Mouse (Mus musculus): ENCODE measurements around the gene Zfp62. TPM values are rescaled to one million over a fixed set of nuclear protein-coding genes. Genes with fewer than 3 reads are reported as not detected.

The Zfp62 gene
- polyA plus RNA-seq, 1 experiment from 2014 or later: 19.6 TPM

DNA sequence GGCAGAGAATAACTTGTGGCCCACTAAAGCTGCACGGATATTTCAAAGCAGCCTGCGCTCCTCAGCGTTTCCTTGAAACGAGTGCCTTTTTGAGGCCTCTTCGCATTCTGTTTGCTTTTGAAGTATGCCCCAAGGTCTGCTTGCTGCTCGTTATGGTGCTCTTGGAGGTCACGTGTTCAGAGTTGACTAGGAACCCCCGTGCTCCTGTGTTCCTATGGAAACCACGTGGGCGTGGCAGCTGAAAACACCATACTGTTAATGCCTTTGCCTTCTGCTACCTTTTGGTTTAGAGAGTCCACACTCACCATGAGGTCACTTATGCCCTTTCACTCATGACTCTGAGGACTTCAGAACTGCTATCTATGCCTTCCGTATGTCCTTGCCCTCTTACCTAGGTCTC lies 61.5 kb downstream of the Zfp62 start:
- peak; percentile 76 for ATAC-seq

DNA sequence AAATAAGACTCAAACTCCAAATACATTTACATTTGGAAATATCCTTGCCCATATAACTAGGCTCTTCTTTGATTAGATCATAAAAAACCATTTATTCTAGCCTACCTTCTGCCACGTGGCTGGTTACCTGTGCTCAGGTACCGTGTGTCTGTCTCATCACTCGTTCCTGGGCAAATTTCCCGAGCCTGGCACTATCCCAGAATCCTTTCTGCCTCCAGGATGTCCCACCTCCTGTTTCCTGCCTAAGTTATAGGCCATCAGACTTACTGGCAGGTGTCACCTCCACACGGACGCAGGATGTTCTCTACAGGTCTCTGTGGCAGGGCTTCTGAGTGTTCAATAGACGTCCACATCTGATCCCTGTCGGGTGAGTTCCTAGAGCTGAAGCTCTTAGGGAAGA lies 62.0 kb downstream of the Zfp62 start:
- ATAC-seq (no peak), DNase-seq (ENCODE audit: low spot score) (no peak)
- Histone ChIP-seq H3K9ac (replicated peaks; ENCODE audit: low read depth) (no peak overlapping the region), H3K9me3 (ENCODE audit: low read length) (no peaks in the 10 kb centered on the region), H3K4me1 (ENCODE audit: insufficient read depth, low read depth, low read length) (no peaks in the 10 kb centered on the region; the same call in 1 of the 2 replicates), H3K4me3 (ENCODE audit: low read depth, low read length) (no peak overlapping the region), H3K27ac (ENCODE audit: low read length) (no peak overlapping the region), H3K36me3 (ENCODE audit: insufficient read depth, low read length) (peaks cover 13% of the 10 kb centered on the region), H3K27me3 (replicated peaks; ENCODE audit: insufficient read depth, low read length) (no peaks in the 10 kb centered on the region), H3K4me2 (replicated peaks; ENCODE audit: low read depth, low read length) (no peak overlapping the region)
- WGBS: 81% methylated on average over 8 of the region's 8 CpGs
- TF ChIP-seq EP300 (IDR thresholded peaks at IDR 0.05) (no peak), CTCF (IDR thresholded peaks at IDR 0.05) (no peak)

More for the DNA sequence above, 61.5 kb downstream of the Zfp62 start:
- H3K9ac ChIP-seq (replicated peaks; ENCODE audit: low read depth): no peak overlapping the region
- no peak for TF ChIP-seq CTCF (IDR thresholded peaks at IDR 0.05)
- TF ChIP-seq EP300 (IDR thresholded peaks at IDR 0.05): no peak
- DNase-seq (ENCODE audit: low spot score): peak; percentile 75
- WGBS: 55% methylated on average over 11 of the region's 11 CpGs
- no peaks in the 10 kb centered on the region for H3K9me3 ChIP-seq (ENCODE audit: low read length)
- peaks cover 13% of the 10 kb centered on the region for H3K36me3 ChIP-seq (ENCODE audit: insufficient read depth, low read length)
- no peak overlapping the region for H3K4me3 ChIP-seq (ENCODE audit: low read depth, low read length)
- no peaks in the 10 kb centered on the region for H3K27me3 ChIP-seq (replicated peaks; ENCODE audit: insufficient read depth, low read length)
- H3K4me2 ChIP-seq (replicated peaks; ENCODE audit: low read depth, low read length): no peak overlapping the region
- H3K4me1 ChIP-seq (ENCODE audit: insufficient read depth, low read depth, low read length): no peaks in the 10 kb centered on the region; the same call in 1 of the 2 replicates
- H3K27ac ChIP-seq (ENCODE audit: low read length): no peak overlapping the region

DNA sequence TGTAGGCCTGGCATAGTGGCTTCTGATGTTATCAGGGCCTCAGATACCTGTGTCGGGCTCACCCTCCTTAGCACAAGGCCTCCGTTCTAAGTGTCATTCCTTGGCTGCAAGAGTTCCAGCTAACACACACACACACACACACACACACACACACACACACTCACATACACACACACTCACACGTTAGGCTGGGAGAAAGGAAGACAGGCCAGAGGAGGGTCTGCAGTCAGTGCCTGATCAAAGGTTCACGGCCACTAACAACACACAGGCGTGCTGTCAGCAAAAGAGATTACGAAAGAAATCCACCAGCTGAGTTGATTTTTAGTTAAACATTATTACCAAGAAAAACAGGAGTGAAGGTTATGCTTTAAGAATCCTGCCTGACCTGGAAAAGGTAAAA lies 63.6 kb downstream of the Zfp62 start:
- 25% methylated on average over 6 of the region's 6 CpGs for WGBS
- ATAC-seq (no peak), DNase-seq (ENCODE audit: low spot score) (peak; percentile 57)
- H3K36me3 ChIP-seq (ENCODE audit: insufficient read depth, low read length): peaks cover 7% of the 10 kb centered on the region; the same call in 1 of the 2 replicates
- no peaks in the 10 kb centered on the region for H3K9me3 ChIP-seq (ENCODE audit: low read length)
- no peak overlapping the region for H3K4me3 ChIP-seq (ENCODE audit: low read depth, low read length)
- no peaks in the 10 kb centered on the region; the same call in 1 of the 2 replicates for H3K4me1 ChIP-seq (ENCODE audit: insufficient read depth, low read depth, low read length)
- H3K27ac ChIP-seq (ENCODE audit: low read length): no peak overlapping the region
- no peak overlapping the region for H3K4me2 ChIP-seq (replicated peaks; ENCODE audit: low read depth, low read length)
- TF ChIP-seq CTCF (IDR thresholded peaks at IDR 0.05) (no peak), EP300 (IDR thresholded peaks at IDR 0.05) (no peak)
- no peak overlapping the region for H3K9ac ChIP-seq (replicated peaks; ENCODE audit: low read depth)
- no peaks in the 10 kb centered on the region for H3K27me3 ChIP-seq (replicated peaks; ENCODE audit: insufficient read depth, low read length)

DNA sequence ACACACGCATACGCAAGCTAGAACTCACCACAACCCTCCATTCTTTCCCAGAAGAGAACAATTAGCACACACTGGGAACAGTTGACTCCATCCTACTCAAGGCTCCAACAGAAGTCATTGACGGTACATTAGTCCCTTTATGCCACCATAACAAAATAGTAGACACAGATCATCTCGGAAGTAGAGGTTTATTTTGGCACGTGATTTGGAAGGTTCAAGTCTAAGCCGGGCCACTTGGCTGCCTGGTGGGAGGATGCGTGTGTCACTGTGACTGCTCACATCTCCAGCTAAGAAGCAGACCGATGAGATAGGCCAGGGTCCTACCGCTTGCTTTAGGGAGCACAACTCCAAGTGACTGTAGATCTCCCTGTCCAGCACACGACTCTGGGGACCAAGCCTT lies 64.2 kb downstream of the Zfp62 start:
- TF ChIP-seq EP300 (IDR thresholded peaks at IDR 0.05) (no peak), CTCF (IDR thresholded peaks at IDR 0.05) (no peak)
- no peak for DNase-seq (ENCODE audit: low spot score)
- Histone ChIP-seq H3K4me1 (ENCODE audit: insufficient read depth, low read depth, low read length) (no peaks in the 10 kb centered on the region; the same call in 1 of the 2 replicates), H3K4me3 (ENCODE audit: low read depth, low read length) (no peak overlapping the region), H3K27me3 (replicated peaks; ENCODE audit: insufficient read depth, low read length) (no peaks in the 10 kb centered on the region), H3K9ac (replicated peaks; ENCODE audit: low read depth) (no peak overlapping the region), H3K4me2 (replicated peaks; ENCODE audit: low read depth, low read length) (no peak overlapping the region), H3K27ac (ENCODE audit: low read length) (0 out of 2 replicates have a peak overlapping the region, but pooled peaks have one; percentile 38), H3K9me3 (ENCODE audit: low read length) (no peaks in the 10 kb centered on the region), H3K36me3 (ENCODE audit: insufficient read depth, low read length) (0 out of 2 replicates have a peak, but pooled peaks cover under 1% of the 10 kb centered on the region)
- ATAC-seq: no peak
- 70% methylated on average over 10 of the region's 10 CpGs for WGBS

DNA sequence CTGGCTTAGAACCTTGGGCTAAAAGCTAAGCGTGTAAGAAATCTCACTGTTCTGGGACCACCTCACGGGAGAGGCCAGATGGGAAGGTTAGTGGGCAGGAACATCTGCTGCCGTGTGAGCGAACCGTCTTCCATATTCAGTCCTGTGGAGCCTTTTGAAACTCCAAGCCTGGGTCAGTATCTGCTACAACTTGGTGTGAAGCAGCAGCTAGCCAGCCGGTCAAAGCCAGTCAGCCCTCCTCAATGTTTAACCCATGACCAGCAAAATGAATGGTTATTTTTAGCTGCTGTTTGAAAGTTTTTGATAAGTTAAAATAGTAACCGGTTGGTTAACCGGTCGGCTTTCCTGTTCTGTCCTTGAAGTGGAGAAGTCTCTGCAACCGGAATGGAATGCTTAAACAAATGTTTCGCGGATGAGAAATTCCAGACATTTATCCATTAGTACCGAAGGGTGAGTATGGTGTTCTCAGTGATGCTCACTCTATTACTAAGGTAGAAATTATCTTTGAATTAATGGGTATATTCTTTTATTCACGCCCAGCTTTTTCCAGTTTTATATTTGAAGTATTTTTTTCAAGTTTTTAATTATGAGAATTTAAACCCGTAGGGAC lies 65.0 kb downstream of the Zfp62 start:
- no peaks in the 10 kb centered on the region for H3K9me3 ChIP-seq (ENCODE audit: low read length)
- H3K9ac ChIP-seq (replicated peaks; ENCODE audit: low read depth): no peak overlapping the region
- no peaks in the 10 kb centered on the region for H3K36me3 ChIP-seq (ENCODE audit: insufficient read depth, low read length)
- ATAC-seq (no peak), DNase-seq (ENCODE audit: low spot score) (peak; percentile 22)
- H3K4me2 ChIP-seq (replicated peaks; ENCODE audit: low read depth, low read length): no peak overlapping the region
- no peak overlapping the region for H3K4me3 ChIP-seq (ENCODE audit: low read depth, low read length)
- no peaks in the 10 kb centered on the region for H3K27me3 ChIP-seq (replicated peaks; ENCODE audit: insufficient read depth, low read length)
- TF ChIP-seq EP300 (IDR thresholded peaks at IDR 0.05) (no peak), CTCF (IDR thresholded peaks at IDR 0.05) (no peak)
- H3K4me1 ChIP-seq (ENCODE audit: insufficient read depth, low read depth, low read length): no peaks in the 10 kb centered on the region; the same call in 1 of the 2 replicates
- WGBS: 50% methylated on average over 15 of the region's 15 CpGs
- H3K27ac ChIP-seq (ENCODE audit: low read length): no peak overlapping the region

Other genes with a start within 250 kb of the Zfp62 start
- gene Olfr56, start 224.4 kb upstream of the Zfp62 start, polyA plus RNA-seq (2015; fragmentation: Nextera tagmentation; extraction: Ambion mirVana): 0.08 and 0.15 TPM in 2 replicates
- gene 9930111J21Rik1, start 223.9 kb upstream of the Zfp62 start, polyA plus RNA-seq (2015; fragmentation: Nextera tagmentation; extraction: Ambion mirVana): 1.6 and 3.1 TPM in 2 replicates
- 0.17 and 0.20 TPM in 2 replicates for gene Gm12185, start 211.1 kb upstream of the Zfp62 start, polyA plus RNA-seq (2015; fragmentation: Nextera tagmentation; extraction: Ambion mirVana)
- 3.2 and 9.1 TPM in 2 replicates for gene Tgtp1, start 209.1 kb upstream of the Zfp62 start, polyA plus RNA-seq (2015; fragmentation: Nextera tagmentation; extraction: Ambion mirVana)
- gene 9930111J21Rik2, start 152.1 kb upstream of the Zfp62 start, polyA plus RNA-seq (2015; fragmentation: Nextera tagmentation; extraction: Ambion mirVana): 1.8 and 3.0 TPM in 2 replicates
- gene Tgtp2, start 139.1 kb upstream of the Zfp62 start, polyA plus RNA-seq (2015; fragmentation: Nextera tagmentation; extraction: Ambion mirVana): 4.7 and 4.9 TPM in 2 replicates
- gene Ifi47, start 126.7 kb upstream of the Zfp62 start, polyA plus RNA-seq (2015; fragmentation: Nextera tagmentation; extraction: Ambion mirVana): 11.7 and 13.1 TPM in 2 replicates
- gene Olfr1396, start 88.4 kb upstream of the Zfp62 start, polyA plus RNA-seq (2015; fragmentation: Nextera tagmentation; extraction: Ambion mirVana): not detected in 2 replicates
- gene Olfr1395, start 61.0 kb upstream of the Zfp62 start, polyA plus RNA-seq (2015; fragmentation: Nextera tagmentation; extraction: Ambion mirVana): not detected in 2 replicates
- gene Olfr1394, start 48.9 kb upstream of the Zfp62 start, polyA plus RNA-seq (2015; fragmentation: Nextera tagmentation; extraction: Ambion mirVana): not detected in 2 replicates
- 0.56 and 0.82 TPM in 2 replicates for gene Btnl9, start 16.1 kb upstream of the Zfp62 start, polyA plus RNA-seq (2015; fragmentation: Nextera tagmentation; extraction: Ambion mirVana)
- 90.2 and 94.5 TPM in 2 replicates for gene Mgat1, start 40.9 kb downstream of the Zfp62 start, polyA plus RNA-seq (2015; fragmentation: Nextera tagmentation; extraction: Ambion mirVana)
- gene Olfr1393, start 75.0 kb downstream of the Zfp62 start, polyA plus RNA-seq (2015; fragmentation: Nextera tagmentation; extraction: Ambion mirVana): not detected in 2 replicates
- 0.05 TPM in 1 of 2 replicates, not detected in the other for gene Olfr1392, start 82.0 kb downstream of the Zfp62 start, polyA plus RNA-seq (2015; fragmentation: Nextera tagmentation; extraction: Ambion mirVana)
- not detected in 2 replicates for gene Olfr10, start 101.4 kb downstream of the Zfp62 start, polyA plus RNA-seq (2015; fragmentation: Nextera tagmentation; extraction: Ambion mirVana)
- gene Olfr1391, start 119.5 kb downstream of the Zfp62 start, polyA plus RNA-seq (2015; fragmentation: Nextera tagmentation; extraction: Ambion mirVana): not detected in 2 replicates
- not detected in 2 replicates for gene Olfr1390, start 131.9 kb downstream of the Zfp62 start, polyA plus RNA-seq (2015; fragmentation: Nextera tagmentation; extraction: Ambion mirVana)
- gene Olfr1389, start 219.8 kb downstream of the Zfp62 start, polyA plus RNA-seq (2015; fragmentation: Nextera tagmentation; extraction: Ambion mirVana): not detected in 2 replicates
- gene Olfr1388, start 233.3 kb downstream of the Zfp62 start, polyA plus RNA-seq (2015; fragmentation: Nextera tagmentation; extraction: Ambion mirVana): not detected in 2 replicates

Measured in lung, postnatal 0 days (tissue).